Mouse (Mus musculus): Measurements from ENCODE around the gene Mrap.

- TF ChIP-seq EP300 (IDR thresholded peaks at IDR 0.05; ENCODE audit: insufficient read depth, low read depth, low read length) (no peak), CTCF (IDR thresholded peaks at IDR 0.05; ENCODE audit: low read depth, low read length) (no peak)
Measured at GRCm38 (mm10) chr16:90798848-90799247, 60.8 kb downstream of the Mrap start.
